Mouse (Mus musculus): ENCODE measurements around the gene Zgpat. TPM values are rescaled to one million over a fixed set of nuclear protein-coding genes. Genes with fewer than 3 reads are reported as not detected.

The Zgpat gene
- 10 to 100 TPM; 26.1 to 37.0 TPM for total RNA-seq (2021)
- long read RNA-seq, experiment 1, transcript Zgpat-202 (6 exons, 2,072 nt) = major isoform, 32 of 48 reads
- long read RNA-seq, experiment 1, transcript Zgpat-203 (11 exons, 3,666 nt) = minor isoform, 6 of 48 reads
- long read RNA-seq, experiment 1, partial matches to known transcripts = 4 of 48 reads
- long read RNA-seq, experiment 1, other reads (novel, unspliced or antisense) = 6 of 48 reads
- long read RNA-seq, experiment 2, transcript Zgpat-202 (6 exons, 2,072 nt) = major isoform, 9 of 34 reads
- long read RNA-seq, experiment 2, partial matches to known transcripts = 4 of 34 reads
- long read RNA-seq, experiment 2, other reads (novel, unspliced or antisense) = 17 of 34 reads

DNA sequence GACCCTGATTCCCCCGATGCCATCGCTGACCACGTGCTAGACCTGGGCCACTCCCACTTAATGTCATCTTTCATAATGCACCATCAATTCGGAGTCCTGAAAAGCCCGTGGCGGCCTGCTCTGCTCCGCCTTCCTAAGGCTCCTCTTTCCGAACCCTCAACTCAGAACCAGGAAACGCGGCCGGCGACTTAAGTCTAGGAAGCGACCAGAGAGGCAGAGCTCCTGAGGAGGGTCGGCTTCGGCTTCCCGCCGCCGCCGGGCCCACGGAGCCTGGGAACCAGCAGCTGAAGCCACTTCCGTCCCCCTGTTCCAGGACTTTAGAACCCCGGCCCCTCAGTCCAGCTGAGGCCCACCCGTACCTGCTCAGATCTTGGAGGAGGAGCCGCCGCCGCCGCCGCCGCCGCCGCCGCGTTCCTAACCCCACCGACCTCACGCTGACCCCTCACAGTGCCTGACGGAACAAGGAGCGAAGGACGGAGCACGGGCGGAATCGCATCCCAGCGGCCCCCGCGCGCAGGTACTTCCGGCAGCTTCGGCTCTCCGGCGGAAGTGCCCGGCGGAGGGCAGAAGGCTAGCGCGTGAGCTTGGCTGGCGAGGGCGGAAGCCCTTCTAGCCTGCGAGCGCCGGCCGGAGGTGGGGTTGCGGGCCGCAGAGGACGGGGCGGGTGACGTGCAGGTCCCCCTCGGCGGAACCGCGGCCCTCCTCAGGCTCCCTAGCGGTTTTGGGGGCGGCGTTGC lies at the start of gene Zgpat, which contains the start of gene Arfrp1:
Gene Zgpat, plus strand, starts transcription at position 69 of the 737 bp plus-strand sequence.
Gene Arfrp1, minus strand, starts transcription at position 545 of the 737 bp plus-strand sequence.
- DNase-seq = peak; percentile 93

DNA sequence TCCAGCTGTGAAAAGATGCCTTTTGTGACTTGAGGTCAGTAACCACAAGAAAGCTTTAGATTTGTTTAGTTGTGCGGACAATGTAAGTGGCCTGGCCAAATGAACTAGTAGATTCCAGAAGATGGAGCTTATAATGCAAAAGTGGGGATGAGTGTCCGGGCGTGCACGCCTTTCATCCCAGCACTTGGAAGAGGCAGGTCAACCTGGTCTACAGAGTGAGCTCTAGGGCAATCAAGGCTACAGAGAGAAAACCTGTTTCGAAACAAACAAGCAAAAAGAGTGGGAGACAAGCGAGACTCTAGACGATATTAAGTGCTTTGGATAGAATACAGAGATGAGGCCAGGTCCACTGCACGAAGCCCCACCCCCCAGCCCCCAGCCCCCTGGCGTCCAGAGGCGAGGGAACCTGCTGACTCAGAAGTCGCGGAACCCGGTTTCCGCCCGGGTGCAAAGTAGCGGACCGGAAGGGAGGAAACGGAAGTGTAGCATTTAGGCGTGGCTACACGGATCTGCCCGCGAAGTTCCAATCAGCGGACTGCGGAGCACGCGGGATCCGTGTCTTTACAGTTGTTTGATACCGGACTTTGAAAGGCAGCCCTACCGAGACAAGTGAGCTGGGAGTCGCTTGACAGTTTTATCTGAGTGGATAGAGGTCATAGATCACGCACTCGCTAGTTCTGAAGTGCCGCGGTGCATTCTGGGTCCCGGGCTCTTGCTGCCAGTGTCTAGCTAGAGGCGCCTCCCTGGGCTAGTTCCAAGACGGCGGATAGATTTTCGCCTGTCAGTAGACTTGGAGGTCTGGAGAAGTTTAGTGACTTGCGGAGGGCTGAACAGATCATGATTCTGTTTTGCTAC lies 45.3 kb upstream of the Zgpat start, which contains the start of gene Rtel1:
Gene Rtel1, plus strand, starts transcription at position 492 of the 855 bp plus-strand sequence.
- peak; percentile 90 for DNase-seq

DNA sequence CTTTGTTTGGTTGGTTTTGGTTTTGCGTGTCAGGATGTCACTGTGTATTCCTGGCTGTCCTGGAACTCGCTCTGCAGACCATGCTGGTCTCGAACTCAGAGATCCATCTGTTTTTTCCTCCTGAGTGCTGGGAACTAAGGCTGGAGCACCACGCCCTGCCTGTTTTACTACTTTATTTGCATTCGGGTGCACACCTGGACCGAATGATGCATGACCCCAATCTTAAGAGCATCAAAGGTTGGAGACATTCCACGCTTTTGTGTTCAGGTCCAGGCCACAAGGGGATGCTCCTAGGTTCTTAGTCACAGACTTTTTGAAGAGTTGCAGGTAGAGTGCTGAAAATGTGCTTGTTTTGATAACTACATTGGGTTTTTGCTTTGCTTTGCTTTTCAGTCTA lies 44.6 kb upstream of the Zgpat start:
- no peak for DNase-seq

DNA sequence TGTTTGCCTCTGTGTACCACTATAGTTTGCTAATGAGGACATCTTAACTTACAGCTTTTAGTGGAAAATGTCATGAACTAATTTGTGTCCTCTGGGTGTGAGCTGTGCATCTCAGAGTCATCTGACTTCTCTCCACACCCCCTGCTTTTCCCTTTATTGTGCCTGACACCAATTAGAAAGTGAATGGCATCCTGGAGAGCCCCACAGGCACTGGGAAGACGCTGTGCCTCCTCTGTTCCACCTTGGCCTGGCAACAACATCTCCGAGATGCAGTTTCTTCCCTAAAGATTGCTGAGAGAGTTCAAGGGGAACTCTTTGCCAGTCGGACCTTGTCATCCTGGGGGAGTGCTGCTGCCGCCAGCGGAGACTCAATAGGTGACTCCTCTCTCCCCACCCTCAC lies 42.6 kb upstream of the Zgpat start:
- DNase-seq = no peak

DNA sequence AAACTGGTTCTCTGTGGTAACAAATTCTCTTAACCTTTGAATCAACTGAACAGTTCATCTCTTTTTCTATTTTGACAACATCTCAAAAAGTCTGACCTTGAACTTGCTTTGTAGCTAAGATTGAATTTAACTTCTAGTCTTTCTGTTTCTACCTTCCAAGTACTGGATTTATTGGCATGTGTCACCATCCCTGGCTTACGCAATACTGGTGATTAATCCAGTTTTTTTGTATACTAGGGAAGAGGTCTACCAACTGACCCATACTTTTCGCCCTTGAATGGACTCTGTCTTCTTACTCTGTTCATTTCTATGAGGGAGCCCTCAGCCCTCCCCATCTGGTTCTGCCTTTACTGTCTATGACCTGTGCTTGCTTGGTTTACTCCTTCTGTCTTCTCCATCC lies 38.6 kb upstream of the Zgpat start:
- peak; percentile 18 for DNase-seq

DNA sequence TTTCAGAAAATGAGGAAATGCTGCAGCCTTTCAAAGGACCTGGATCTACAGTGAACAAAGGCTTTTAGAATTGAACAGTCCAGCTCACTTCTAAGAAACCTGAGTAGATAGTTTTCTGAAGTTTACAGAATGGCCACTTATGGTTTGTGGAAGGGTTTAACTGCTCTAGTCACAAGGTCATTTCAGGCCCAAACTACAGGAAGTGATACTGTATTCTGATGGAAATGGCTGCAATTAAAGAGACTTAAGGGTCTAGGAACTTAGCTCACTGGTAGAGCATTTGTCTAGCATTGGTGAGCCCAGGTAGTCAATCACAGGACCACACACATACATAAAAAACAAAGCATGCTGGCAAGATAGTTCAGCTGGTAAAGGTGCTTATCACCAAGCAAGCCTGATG lies 32.2 kb upstream of the Zgpat start:
- DNase-seq = no peak

DNA sequence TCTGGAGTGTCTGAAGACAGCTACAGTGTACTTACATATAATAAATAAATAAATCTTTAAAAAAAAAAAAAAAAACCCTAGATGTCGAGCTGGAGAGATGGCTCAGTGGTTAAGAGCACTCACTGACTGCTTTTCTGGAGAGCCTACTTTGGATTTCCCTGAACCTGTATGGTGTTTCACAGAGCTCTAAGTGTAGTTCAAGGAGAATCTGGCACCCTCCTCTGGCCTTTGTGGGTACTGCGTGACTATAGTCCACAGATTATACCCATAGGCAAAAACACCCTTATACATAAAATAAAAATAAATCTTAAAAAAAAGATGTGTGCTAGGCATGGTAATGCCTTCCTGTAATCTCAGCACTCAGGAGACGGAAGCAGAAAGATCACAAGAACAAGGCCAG lies 30.7 kb upstream of the Zgpat start:
- peak; percentile 83 for DNase-seq

DNA sequence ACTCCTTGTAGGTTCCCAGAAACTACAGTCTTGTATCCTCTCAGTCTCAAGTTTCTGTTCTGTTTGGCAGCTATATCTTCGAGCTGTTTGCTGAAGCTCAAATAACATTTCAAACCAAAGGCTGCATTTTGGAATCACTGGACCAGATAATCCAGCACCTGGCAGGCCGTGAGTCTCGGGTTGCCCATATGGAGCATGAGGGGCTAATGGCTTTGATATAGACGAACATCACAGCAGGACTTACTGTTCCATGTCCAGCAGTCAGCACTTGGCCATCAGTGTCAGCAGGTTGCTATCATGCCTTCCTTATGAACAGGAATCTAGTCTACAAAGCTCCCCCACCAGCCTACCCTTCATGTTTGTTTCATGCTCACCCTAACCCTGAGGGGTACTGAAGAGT lies 24.3 kb upstream of the Zgpat start:
- no peak for DNase-seq

DNA sequence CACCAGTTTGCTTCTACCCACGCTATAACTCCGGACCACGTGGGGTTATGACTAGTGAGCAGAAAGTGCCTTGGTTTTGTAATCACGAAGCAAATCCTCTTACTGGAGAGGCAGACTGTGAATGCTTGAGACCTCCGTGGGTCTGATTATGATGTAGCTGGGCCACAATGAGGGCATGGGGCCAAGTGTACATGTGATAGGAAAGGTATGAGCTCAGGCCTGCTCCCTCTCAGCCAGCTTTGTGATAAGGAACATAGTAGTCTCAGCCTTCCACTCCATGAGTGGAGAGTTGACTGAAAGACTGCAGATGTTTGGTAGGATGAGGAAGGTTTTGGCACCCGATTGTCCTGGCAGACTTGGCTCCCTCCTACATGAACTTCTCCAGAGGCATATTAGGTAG lies 22.0 kb upstream of the Zgpat start:
- DNase-seq = no peak

DNA sequence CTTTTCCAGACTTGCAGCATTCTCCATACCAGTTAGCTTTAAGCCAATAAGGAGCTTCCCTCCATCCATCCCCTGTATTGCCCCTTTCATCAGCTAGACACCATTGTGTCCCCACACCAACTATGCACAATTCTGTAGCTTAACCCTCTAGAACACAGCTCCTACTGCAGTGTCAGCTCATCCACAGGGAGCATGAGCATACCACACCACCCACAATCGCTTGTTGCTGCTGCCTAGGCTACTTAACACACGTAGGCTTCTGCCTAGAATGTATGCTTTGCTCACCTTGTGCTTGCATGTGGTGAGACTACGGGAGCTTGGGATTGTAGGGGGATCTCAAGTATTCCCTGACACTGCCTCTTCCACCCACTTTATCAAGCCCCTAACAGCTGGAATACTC lies 7.9 kb upstream of the Zgpat start:
- no peak for DNase-seq

DNA sequence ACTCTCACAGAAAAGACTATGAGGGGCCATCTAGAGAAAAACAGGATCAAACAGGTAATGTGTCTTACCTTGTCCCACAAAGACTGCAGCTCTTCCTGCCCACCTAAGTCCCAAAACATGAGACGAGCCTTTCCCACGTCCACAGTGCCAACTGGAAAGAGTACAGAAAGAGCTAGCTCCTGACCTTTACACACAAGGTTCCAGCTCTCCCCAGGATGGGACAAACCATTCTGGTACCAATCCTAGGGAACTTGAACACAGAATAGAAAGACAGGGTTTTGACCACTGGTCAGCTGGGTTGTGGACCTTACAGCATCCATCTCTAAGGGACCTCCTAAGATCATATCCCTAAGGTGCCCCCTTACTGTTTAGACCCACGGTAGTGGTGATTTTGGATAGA lies 782 bp upstream of the Zgpat start:
- DNase-seq = no peak

DNA sequence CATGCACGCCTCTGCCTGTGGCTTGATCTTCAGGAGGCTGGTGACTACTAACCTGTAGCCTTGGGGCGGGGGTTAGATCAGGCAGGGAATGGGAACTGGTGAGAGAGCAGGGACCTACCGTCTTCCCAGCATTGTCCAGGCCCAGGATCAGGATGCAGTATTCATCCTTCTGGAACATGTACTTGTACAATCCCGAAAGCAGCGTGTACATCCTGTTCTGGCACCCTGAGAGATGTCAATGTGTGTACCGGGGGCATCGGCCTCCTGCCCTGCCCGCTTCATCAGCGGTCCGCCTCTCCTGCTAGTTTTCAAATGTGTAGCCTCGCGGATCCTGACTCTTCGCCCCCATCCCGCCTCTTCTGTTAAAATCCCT lies 255 bp upstream of the Zgpat start:
- DNase-seq = no peak

DNA sequence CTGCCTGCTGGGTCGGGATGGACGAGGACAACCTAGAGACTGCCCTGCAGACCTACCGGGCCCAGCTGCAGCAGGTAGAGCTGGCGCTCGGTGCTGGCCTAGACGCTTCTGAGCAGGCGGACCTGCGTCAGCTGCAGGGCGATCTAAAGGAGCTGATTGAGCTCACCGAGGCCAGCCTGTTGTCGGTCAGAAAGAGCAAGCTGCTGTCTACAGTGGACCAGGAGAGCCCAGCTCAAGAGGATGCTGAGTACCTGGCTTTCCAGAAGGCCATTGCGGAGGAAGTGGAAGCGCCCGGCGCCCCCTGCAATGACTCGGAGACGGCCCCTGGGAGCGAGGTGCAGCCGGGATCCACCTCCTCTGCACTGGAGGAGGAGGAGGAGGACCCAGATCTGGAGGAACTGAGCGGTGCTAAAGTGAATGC lies 937 bp downstream of the Zgpat start:
- peak; percentile 41 for DNase-seq

DNA sequence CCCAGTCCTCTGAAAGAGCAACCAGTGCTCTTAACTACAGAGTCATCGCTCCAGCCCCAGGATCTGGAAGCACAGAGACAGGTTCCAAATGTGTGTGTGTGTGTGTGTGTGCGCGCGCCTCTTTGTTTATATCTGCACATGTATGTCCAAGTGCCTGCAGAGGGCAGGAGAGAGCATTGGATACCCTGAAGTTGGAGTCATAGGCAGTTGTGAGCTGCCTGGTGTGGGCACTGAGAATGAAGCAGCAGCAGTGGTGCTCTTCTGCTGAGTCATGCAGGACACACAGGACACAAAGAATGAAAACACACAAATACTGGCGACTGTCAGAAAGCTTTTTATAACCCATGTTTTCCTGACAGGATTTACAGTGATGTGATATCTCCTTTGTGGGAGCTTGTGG lies 5.3 kb downstream of the Zgpat start:
- no peak for DNase-seq

DNA sequence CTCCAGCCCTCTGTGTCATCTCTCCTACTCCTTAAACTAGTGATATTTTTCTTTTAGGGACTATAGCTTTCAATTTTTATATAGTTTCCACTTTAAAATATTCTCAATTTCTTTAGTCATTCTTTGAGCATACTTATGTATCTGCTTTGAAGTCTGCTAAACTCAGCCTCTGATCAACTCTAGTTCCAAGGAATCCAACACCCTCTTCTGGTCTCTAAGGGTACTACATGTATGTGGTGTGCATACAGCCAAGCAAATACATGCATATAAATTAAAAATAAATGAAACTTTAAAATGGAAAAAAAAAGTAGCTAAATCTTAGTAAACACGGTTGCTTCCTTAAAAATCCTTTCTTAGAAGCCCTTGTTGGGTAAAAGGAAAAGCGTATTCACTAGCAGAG lies 11.1 kb downstream of the Zgpat start:
- DNase-seq = no peak

DNA sequence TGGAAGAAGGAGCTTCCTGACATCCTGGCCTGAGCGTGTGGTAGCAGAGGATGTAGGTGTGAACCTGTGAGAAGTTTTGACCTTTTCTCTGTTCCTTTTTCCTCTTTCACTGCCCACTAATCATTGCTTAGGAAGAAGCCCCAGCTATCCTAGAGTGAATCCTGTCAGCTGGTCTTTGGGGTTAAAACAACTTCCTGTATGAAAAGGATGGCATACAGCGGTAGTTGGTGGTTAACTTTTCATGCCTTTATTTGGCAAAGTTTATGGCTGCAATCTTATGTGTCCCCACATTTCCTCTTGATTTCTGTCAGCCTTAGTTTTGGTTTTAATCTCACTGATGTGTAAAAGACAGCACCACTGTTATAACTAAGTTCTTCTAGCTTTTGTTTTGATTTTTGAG lies 12.5 kb downstream of the Zgpat start:
- no peak for DNase-seq

DNA sequence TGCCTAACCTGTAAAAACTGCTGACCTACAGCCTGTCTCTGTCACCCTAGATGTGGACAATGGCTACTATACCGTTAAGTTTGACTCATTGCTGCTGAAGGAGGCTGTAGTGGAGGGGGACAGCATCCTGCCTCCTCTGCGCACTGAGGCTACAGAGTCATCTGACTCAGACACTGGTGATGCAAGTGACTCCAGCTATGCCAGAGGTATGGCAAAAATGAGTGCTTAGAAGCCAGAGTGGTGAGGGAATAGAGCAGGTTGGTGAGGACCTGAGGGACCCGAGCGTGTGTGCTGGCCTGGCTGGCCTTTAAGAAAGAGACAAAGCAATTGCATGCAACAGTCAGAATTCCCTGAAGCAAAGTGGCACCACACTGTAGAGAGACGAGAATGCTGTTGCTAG lies 14.0 kb downstream of the Zgpat start:
- DNase-seq = no peak

DNA sequence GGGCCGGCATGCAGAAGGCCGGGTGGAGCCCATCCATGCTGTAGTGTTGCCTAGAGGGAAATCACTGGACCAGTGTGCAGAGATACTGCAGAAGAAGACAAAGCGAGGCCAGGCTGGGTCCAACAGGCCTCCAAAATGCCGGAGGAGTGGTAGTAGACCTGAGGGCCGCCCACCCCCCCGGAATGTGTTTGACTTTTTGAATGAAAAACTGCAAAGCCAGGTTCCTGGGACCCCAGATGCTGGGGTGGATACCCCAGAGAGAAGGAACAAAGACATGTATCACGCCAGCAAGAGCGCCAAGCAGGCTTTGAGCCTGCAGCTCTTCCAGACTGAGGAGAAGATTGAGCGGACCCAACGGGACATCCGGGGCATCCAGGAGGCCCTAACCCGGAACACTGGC lies 15.1 kb downstream of the Zgpat start, which contains the start of gene Lime1:
Gene Lime1, plus strand, starts transcription at position 301 of the 400 bp plus-strand sequence.
- no peak for DNase-seq

DNA sequence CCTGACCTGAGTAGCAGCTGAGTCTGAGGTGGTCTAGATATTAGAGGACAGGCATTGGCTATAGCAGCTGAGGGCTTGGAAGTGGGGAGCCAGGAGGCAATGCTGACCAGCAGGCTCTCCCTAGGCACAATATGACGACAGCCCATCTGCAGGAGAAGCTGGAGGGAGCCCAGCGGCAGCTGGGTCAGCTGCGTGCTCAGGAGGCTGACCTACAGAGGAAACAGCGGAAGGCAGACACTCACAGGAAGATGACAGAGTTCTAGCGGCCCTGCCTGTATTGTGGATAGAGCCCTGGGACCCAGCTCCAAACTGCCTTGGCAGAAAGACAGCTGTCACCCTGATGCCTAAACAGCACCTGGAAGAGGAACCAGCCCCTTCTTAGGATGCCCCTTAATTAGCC lies 15.5 kb downstream of the Zgpat start:
- DNase-seq = no peak

DNA sequence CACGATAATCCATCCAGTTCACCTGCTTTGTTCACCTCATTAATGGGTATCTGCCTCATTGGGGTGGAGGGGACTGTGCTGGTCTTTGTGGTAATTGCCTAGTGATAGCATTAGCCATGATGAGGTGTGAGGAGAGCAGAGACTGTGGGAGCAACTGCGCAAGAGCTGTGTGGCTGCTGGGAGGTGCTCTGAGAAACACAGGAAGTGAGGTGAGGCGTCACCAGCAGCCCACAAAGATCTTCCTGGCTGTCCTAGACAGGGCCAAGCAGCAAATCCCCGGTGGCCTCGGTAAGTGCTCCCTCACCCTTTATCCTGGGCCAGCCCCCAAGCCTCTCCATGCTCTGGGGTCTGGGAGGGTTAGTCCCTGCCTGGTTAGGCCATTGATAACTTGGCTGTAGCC lies 16.4 kb downstream of the Zgpat start:
- DNase-seq = no peak

DNA sequence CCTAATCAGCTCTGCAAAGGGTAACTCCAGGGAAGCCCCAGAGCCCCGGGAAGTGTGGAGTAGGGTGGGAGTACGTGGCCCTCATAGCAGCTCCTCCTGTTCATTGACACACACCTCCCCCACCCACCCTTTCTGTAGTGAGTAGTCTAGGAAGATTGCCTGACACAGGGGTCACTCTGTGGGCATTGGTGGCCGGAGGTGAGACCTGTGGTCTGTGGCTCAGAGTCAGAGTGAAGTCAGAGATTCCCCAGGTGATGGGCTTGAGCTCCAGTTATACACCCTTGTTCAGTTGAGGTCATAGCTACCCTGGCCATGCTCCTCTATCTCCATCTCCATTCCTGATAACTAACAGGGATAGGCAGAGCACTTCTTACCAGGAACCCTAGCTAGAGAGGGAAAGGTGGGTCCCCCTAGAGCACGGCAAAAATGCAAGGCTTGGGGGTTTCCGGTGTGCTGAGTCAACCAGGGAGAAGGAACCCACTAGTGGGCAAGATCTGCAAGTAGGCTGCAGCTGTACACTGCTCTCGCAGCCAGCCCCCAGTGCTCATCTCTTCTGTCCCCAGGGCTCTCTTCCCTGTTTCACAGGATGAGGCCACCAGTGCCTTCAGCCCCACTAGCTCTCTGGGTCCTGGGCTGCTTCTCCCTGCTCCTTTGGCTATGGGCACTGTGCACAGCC lies 17.0 kb downstream of the Zgpat start:
- DNase-seq = no peak

DNA sequence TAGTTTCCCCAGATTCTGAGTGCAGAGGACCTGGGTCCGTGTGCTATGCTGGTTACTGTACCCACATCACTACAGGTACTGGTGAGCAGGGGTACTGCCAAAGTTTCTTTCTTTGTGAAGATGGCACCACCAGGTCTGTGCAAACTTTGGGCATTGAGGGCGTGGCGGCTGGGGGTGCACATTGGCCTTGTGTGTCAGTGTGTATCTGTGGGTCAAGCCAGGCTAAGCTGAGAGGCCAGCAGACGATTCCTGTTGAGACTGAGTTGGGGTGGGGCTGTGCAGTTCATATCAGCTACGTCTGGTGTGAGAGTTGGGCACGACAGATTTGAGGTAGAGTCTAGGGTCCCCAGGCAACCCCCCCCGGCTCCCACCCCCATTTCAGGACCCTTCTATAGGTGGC lies 19.7 kb downstream of the Zgpat start:
- DNase-seq = no peak

Measured in adrenal gland, postnatal 10 days (tissue).